Mouse (Mus musculus): ENCODE results near the gene Rora.

The Rora gene

GRCm38 (mm10) chr9:69306734-69307528, 653.3 kb downstream of the Rora start:
- CTCF ChIA-PET = no interaction called here

DNA sequence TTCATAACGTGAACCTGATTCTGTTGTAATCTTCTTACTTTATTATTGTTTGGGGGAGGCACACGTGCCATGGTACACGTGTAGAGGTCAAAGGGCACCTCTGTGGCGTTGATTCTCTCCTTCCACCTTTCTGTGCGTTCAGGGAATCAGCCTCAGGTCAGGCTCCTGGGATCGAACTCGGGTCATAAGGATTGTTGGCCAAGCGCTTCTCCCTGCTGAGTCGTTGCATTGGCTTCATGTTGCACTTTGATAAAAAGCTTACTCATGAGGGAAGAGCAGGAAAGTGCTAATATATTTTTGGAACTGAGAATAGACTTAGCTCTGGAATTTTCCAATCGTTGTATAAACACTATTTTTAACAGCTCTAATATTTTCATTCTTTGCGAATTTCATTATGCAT, 654.4 kb downstream of the Rora start:
- CTCF ChIA-PET = no interaction called here

DNA sequence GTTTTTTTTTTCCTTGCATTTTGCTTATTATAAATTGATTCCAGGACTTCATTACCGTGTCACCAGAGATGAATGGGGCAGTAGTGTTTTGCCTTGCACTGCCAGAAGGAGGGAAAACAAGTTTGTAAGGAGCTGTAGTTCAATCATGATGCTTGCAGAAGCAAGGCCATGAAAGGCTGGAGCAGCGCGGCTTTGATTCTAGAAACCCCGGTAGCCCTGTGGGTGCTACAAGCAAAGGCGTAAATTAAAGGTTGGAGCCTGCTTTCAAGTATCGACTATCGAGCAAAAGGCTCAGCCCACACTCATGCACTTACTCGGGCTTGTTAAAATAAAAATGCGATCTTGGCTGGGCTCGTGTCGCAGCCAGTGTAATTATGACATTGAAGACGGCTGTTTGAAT, 656.9 kb downstream of the Rora start:
- CTCF ChIA-PET = no interaction called here

- CTCF ChIA-PET = no interaction called here
Observed at GRCm38 (mm10) chr9:69313297-69313696, 659.7 kb downstream of the Rora start.

GRCm38 (mm10) chr9:69314451-69315210, 661.0 kb downstream of the Rora start:
- CTCF ChIA-PET = no interaction called here

GRCm38 (mm10) chr9:69317527-69318115, 664.0 kb downstream of the Rora start:
- CTCF ChIA-PET = no interaction called here

DNA sequence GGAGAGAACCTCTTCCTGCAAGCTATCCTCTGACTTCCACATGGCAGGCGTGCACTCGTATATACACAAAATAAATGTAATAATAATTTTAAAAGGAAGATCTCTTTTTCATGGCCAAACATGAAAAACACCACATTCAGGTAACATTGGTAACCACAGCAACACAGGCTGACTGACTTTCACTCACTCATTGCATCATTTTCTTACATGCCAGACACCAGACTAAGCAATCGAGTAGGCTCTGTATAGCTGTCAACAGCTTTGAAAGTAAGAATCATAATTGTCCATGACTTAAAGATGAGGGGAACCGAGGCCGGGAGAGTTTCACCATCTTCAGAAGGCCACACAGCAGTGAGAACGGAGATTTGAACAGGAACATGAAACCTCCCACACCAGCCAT, 665.8 kb downstream of the Rora start:
- CTCF ChIA-PET = no interaction called here

DNA sequence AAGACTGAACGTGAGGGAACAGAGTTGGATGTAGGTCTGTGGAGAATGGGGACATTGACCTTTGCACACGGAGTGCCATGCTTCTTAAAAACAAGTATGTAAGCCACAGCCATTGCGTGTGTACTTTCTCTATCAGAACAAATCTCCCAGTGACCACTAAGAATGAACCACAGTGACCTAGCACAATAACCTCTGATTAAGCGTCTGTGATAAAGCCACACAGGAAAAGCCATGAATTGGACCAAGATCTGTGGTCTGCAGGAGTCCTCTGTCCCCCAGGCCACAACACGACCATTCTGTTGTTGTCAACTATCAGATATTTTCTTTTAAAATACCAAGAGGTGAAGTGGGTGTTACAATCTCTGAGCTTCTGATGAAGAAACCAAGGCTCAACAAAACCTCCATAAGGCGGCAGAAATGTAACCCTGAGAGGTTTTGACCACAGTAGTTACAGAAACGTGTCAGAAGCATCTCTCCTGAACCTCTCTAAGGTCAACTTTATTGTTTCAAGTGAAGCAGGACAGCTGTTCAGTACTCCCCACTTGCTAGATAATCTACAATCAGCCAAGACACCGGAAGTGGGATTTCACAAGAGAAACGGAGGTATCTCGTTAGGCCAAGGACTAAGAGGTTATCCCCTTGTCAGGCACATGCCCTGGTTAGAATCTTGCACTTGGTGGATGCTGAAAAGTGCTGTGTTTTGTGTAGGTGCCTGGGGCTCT, 666.5 kb downstream of the Rora start:
- CTCF ChIA-PET = interaction anchor here (0.7 kb wide), 1 partner anchor 1022 kb away, joined by 3 read pairs; no protein-coding TSS in a partner anchor

GRCm38 (mm10) chr9:69320635-69321027, 667.0 kb downstream of the Rora start:
- CTCF ChIA-PET = no interaction called here

- CTCF ChIA-PET = no interaction called here
Observed at GRCm38 (mm10) chr9:69321956-69322355, 668.4 kb downstream of the Rora start.

- CTCF ChIA-PET = no interaction called here
Observed at GRCm38 (mm10) chr9:69323831-69324230, 670.2 kb downstream of the Rora start.

GRCm38 (mm10) chr9:69327077-69327476, 673.5 kb downstream of the Rora start:
- CTCF ChIA-PET = no interaction called here

DNA sequence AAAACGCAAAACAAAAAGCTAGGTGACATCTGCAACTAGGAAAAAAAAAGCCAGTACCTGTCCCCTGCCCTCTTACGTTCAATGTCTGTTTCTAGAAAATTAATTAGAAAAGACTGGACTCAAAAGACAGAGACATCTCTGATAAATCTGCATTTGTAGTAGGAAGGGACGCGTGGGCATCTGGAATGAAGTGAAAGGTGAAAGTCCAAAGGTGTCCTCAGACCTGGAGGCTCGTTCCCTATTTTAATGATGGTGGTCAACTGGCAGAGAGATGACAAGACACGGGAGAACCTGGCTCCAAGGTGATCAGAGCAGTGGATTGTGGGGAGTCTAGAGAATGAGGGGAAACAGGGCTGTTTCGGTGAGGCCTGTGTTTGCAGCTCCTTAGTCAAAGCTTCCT, 674.0 kb downstream of the Rora start:
- CTCF ChIA-PET = no interaction called here

DNA sequence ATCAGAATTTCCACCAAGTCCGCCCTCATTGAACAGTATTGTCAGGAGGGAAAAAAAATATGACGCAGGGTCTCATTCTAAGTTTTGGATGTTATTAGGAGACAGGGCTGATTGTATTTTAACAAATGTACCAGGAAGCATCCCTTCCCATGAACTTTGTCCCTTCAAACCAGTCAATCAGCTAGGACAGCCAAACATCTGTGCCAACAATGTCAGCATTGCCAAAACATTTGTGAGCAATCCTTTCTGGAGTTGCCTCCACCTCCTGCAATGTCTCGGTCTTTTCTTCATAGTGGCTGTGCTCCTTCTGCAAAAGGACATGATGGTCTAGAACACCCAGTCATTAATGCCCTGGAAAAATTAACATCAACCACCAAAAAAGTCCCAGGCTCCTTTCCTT, 678.2 kb downstream of the Rora start:
- CTCF ChIA-PET = no interaction called here

DNA sequence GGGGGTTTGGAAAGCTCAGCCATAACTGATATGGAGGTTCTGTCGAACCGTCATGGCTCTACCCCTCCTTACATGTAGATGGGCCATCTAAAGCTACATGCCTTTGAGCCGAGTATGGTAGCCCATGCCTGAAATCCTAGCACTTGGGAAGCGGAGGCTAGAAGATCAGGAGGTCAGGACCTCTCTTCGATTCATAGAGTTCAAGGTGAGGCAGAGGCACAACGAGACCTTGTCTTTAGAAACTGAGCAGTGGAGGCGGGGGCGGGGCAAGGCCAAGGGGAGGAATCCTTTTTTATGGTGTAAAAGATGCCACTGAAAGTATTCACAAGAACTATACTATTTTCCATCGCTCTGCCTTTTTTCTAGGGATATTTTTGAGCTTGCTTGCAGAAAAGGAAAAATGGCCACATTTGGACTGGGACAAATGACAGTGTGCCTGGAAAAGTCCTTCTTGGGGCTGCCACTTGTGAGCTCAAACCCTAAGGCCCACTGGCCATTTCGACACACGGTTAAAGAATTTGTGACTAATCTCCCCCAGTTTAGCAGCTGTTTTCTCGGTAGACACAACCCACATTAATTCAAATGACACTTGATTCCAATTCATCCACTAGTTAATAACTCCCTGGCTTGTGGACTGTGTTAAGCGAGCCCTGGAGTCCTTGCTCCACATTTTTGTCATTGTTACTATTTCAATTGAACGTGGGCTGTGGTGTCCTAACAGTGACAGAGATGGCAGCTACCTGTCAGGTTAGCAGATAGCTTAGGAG, 679.4 kb downstream of the Rora start:
- CTCF ChIA-PET = no interaction called here

- CTCF ChIA-PET = no interaction called here
Observed at GRCm38 (mm10) chr9:69333654-69334053, 680.1 kb downstream of the Rora start.

DNA sequence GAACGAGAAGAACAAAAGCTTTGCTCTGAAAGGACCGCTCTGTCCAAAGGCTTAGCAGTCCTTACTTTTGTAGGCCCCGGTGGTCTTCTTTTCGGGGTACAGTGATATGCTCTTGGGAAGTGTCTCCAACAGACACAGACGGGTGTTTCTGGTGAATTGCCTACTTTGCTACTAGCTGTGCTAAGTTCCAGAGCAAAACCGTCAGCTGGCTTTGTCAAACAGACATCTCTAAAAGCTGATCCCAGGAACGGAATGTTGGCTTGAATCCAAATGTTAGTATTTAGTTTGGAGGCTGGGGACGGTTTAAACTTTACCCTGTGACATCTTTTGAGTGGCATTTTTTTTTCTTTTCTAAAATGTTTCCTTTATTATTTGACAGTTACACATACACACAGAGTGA, 680.5 kb downstream of the Rora start:
- CTCF ChIA-PET = no interaction called here

GRCm38 (mm10) chr9:69336063-69336462, 682.5 kb downstream of the Rora start:
- CTCF ChIA-PET = no interaction called here

- CTCF ChIA-PET = no interaction called here
Observed at GRCm38 (mm10) chr9:69339199-69339598, 685.6 kb downstream of the Rora start.

GRCm38 (mm10) chr9:69339829-69340228, 686.2 kb downstream of the Rora start:
- CTCF ChIA-PET = no interaction called here

DNA sequence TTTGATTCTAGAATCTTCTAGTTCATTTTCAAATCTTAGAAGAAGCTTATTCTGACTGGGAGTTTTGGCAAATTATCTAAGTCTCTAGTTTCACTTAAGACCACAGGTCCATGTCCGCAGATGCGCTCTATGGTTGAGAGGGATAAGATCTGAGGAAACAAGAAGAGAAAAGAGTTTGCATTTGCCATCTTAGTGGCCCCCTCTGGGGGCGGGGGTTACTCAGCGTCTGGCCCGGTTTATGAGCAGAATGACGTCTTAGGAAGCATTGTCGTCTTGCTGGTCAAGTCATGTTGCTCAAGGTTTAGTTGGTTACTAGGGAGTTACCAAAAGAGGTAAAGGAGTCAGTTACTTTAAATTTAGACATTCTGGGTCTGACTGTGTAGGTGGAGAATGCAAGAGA, 686.8 kb downstream of the Rora start:
- CTCF ChIA-PET = no interaction called here

DNA sequence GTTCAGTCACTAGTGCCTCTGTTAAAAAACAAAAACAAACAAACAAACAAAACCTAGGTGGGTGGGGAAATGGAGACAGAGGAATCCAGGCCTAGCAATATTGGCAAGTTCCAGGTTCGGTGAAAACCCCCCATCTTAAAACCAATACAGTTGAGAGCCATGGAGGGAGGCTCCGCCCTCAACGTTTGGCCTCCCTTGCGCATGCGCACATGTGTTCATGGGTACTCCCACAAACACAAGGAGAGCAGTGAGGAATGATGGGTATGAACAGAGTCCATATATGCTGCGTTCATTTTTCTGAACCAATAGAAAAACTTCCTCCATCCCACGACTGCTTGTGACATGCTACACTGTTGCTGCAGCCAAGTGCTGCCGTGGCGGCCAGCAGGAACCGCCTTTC, 690.3 kb downstream of the Rora start:
- CTCF ChIA-PET = no interaction called here
